Mouse (Mus musculus): ENCODE measurements around the gene Rccd1. TPM values are rescaled to one million over a fixed set of nuclear protein-coding genes. Genes with fewer than 3 reads are reported as not detected.

Rccd1 gene
- polyA plus RNA-seq, 1 experiment = 19.4 TPM

GRCm38 (mm10) chr7:80297041-80297440, 27.2 kb downstream of the Rccd1 start:
- WGBS = 57% methylated on average over 3 of the region's 3 CpGs
- Histone ChIP-seq H3K4me3 (replicated peaks; ENCODE audit: insufficient read depth, low read depth, low read length) (no peak overlapping the region), H3K27ac (ENCODE audit: insufficient read depth, low read length) (no peak overlapping the region), H3K27me3 (ENCODE audit: control insufficient read depth, insufficient read depth, low read length) (no peaks in the 10 kb centered on the region), H3K4me1 (ENCODE audit: control insufficient read depth, insufficient read depth, low read length) (no peaks in the 10 kb centered on the region)
- TF ChIP-seq CTCF (IDR thresholded peaks at IDR 0.05; ENCODE audit: borderline replicate concordance, insufficient read depth, low read depth, low read length) = no peak
- no peak for TF ChIP-seq POLR2A (IDR thresholded peaks at IDR 0.05; ENCODE audit: borderline replicate concordance, insufficient read depth, low read length)
- no peak for DNase-seq

GRCm38 (mm10) chr7:80296462-80296861, 27.8 kb downstream of the Rccd1 start:
- Histone ChIP-seq H3K4me3 (replicated peaks; ENCODE audit: insufficient read depth, low read depth, low read length) (no peak overlapping the region), H3K4me1 (ENCODE audit: control insufficient read depth, insufficient read depth, low read length) (no peaks in the 10 kb centered on the region), H3K27me3 (ENCODE audit: control insufficient read depth, insufficient read depth, low read length) (no peaks in the 10 kb centered on the region), H3K27ac (ENCODE audit: insufficient read depth, low read length) (no peak overlapping the region)
- TF ChIP-seq POLR2A (IDR thresholded peaks at IDR 0.05; ENCODE audit: borderline replicate concordance, insufficient read depth, low read length) (no peak), CTCF (IDR thresholded peaks at IDR 0.05; ENCODE audit: borderline replicate concordance, insufficient read depth, low read depth, low read length) (no peak)
- no peak for DNase-seq
- 94% methylated on average over 6 of the region's 6 CpGs for WGBS

GRCm38 (mm10) chr7:80294764-80295648, 29.2 kb downstream of the Rccd1 start:
- TF ChIP-seq CTCF (IDR thresholded peaks at IDR 0.05; ENCODE audit: borderline replicate concordance, insufficient read depth, low read depth, low read length) = no peak
- no peak for TF ChIP-seq POLR2A (IDR thresholded peaks at IDR 0.05; ENCODE audit: borderline replicate concordance, insufficient read depth, low read length)
- Histone ChIP-seq H3K4me1 (ENCODE audit: control insufficient read depth, insufficient read depth, low read length) (no peaks in the 10 kb centered on the region), H3K4me3 (replicated peaks; ENCODE audit: insufficient read depth, low read depth, low read length) (peak overlapping the region; percentile 76), H3K27me3 (ENCODE audit: control insufficient read depth, insufficient read depth, low read length) (no peaks in the 10 kb centered on the region), H3K27ac (ENCODE audit: insufficient read depth, low read length) (no peak overlapping the region)
- DNase-seq = no peak
- 7% methylated on average over 37 of the region's 37 CpGs for WGBS

- under 1% methylated on average over 52 of the region's 52 CpGs for WGBS
- Histone ChIP-seq H3K4me3 (replicated peaks; ENCODE audit: insufficient read depth, low read depth, low read length) (peak within 1 kb of the TSS; percentile 76), H3K4me1 (ENCODE audit: control insufficient read depth, insufficient read depth, low read length) (no peaks in the 10 kb centered on the region), H3K27me3 (ENCODE audit: control insufficient read depth, insufficient read depth, low read length) (no peaks in the 10 kb centered on the region), H3K27ac (ENCODE audit: insufficient read depth, low read length) (no peak within 1 kb of the TSS)
- peak; percentile 99 for DNase-seq
- TF ChIP-seq POLR2A (IDR thresholded peaks at IDR 0.05; ENCODE audit: borderline replicate concordance, insufficient read depth, low read length) = peak; percentile 26; the same call in 1 of the 2 replicates
- no peak for TF ChIP-seq CTCF (IDR thresholded peaks at IDR 0.05; ENCODE audit: borderline replicate concordance, insufficient read depth, low read depth, low read length)
Measured at GRCm38 (mm10) chr7:80294062-80294763, 30.0 kb downstream of the Rccd1 start, which contains the start of gene Prc1. Gene Prc1 (plus strand): TSS chr7:80294450.

- Histone ChIP-seq H3K4me3 (replicated peaks; ENCODE audit: insufficient read depth, low read depth, low read length) (no peak overlapping the region), H3K27me3 (ENCODE audit: control insufficient read depth, insufficient read depth, low read length) (no peaks in the 10 kb centered on the region), H3K4me1 (ENCODE audit: control insufficient read depth, insufficient read depth, low read length) (no peaks in the 10 kb centered on the region), H3K27ac (ENCODE audit: insufficient read depth, low read length) (no peak overlapping the region)
- 87% methylated on average over 10 of the region's 10 CpGs for WGBS
- TF ChIP-seq POLR2A (IDR thresholded peaks at IDR 0.05; ENCODE audit: borderline replicate concordance, insufficient read depth, low read length) = no peak
- TF ChIP-seq CTCF (IDR thresholded peaks at IDR 0.05; ENCODE audit: borderline replicate concordance, insufficient read depth, low read depth, low read length) = no peak
- no peak for DNase-seq
Measured at GRCm38 (mm10) chr7:80287736-80288135, 36.5 kb downstream of the Rccd1 start.

- no peak overlapping the region for H3K27ac ChIP-seq (ENCODE audit: insufficient read depth, low read length)
- no peaks in the 10 kb centered on the region for H3K27me3 ChIP-seq (ENCODE audit: control insufficient read depth, insufficient read depth, low read length)
- DNase-seq = no peak
- H3K4me3 ChIP-seq (replicated peaks; ENCODE audit: insufficient read depth, low read depth, low read length) = no peak overlapping the region
- TF ChIP-seq CTCF (IDR thresholded peaks at IDR 0.05; ENCODE audit: borderline replicate concordance, insufficient read depth, low read depth, low read length) = no peak
- TF ChIP-seq POLR2A (IDR thresholded peaks at IDR 0.05; ENCODE audit: borderline replicate concordance, insufficient read depth, low read length) = no peak
- 97% methylated on average over 6 of the region's 6 CpGs for WGBS
- H3K4me1 ChIP-seq (ENCODE audit: control insufficient read depth, insufficient read depth, low read length) = no peaks in the 10 kb centered on the region
Measured at GRCm38 (mm10) chr7:80285725-80286124, 38.5 kb downstream of the Rccd1 start.

GRCm38 (mm10) chr7:80284391-80284790, 39.9 kb downstream of the Rccd1 start:
- no peak for DNase-seq
- no peak overlapping the region for H3K4me3 ChIP-seq (replicated peaks; ENCODE audit: insufficient read depth, low read depth, low read length)
- H3K4me1 ChIP-seq (ENCODE audit: control insufficient read depth, insufficient read depth, low read length) = no peaks in the 10 kb centered on the region
- no peak overlapping the region for H3K27ac ChIP-seq (ENCODE audit: insufficient read depth, low read length)
- WGBS = 83% methylated on average over 5 of the region's 5 CpGs
- no peaks in the 10 kb centered on the region for H3K27me3 ChIP-seq (ENCODE audit: control insufficient read depth, insufficient read depth, low read length)
- TF ChIP-seq POLR2A (IDR thresholded peaks at IDR 0.05; ENCODE audit: borderline replicate concordance, insufficient read depth, low read length) (no peak), CTCF (IDR thresholded peaks at IDR 0.05; ENCODE audit: borderline replicate concordance, insufficient read depth, low read depth, low read length) (no peak)

Measured in cerebellum, adult 2 months (tissue).